ENCODE assay signal across 25 mouse cellular contexts in the genomic region with DNA sequence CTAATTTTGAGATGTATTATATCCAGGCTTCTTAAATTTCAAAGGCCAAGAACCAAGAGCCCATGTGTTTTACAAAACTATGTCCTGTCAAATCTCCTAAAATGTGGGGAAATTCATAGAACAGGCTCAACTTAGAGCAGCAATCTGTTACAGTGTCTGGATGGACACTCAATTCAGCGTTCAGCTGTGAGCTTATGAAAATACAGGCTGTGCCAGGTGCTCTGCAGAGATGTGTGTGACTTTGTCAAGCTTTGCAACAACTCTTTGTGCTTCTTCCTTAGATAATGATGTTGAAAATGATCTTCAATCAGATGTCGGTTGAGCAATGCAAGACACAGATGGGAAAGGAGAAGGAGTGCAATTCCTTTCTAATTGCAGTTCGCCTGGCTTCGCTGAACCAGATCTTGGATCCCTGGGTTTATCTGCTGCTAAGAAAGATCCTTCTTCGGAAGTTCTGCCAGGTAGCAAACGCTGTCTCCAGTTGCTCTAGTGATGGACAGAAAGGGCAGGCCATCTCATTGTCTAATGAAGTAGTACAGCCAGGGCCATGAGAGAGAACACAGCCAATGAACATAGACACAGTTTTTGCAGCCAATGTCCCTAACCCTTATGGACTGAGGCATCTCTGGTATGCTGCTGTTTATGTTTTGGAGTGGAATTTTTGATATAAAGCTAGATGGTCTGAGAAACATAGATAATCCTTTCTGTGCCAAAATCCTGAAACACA. TPM values are rescaled to one million over a fixed set of nuclear protein-coding genes. Genes with fewer than 3 reads are reported as not detected.
DNase-seq lines count a peak whose midpoint lies in the region; ATAC-seq and TF ChIP-seq lines count a peak whose summit lies in the region.
"Had no signal": no experiment of that assay in that cellular context is flagged by ENCODE, and none has a peak within 500 bp of the region (broad histone marks: within the 10 kb centered on the region; RNA-seq: fewer than 3 reads in every experiment).

No protein-coding gene starts in this region.

- no peak overlapping the region for H3K9ac ChIP-seq in kidney, postnatal 0 days (ENCODE audit: low read depth, low read length)
- no peak overlapping the region for H3K9ac ChIP-seq in lung, embryonic 14.5 days
- no peak overlapping the region for H3K9ac ChIP-seq in intestine, embryonic 16.5 days (ENCODE audit: low read depth, low read length)
- H3K9ac ChIP-seq: embryonic facial prominence, embryonic 13.5 days; hindbrain, embryonic 12.5 days; liver, embryonic 15.5 days; midbrain, embryonic 13.5 days; neural tube, embryonic 13.5 days had no signal

- H3K27me3 ChIP-seq in kidney, postnatal 0 days (ENCODE audit: insufficient read depth, low read length), result no peaks in the 10 kb centered on the region
- H3K27me3 ChIP-seq in lung, embryonic 14.5 days (ENCODE audit: insufficient read depth, low read length), result no peaks in the 10 kb centered on the region
- H3K27me3 ChIP-seq in intestine, embryonic 16.5 days (replicated peaks; ENCODE audit: control insufficient read depth, insufficient read depth, low read length), result no peaks in the 10 kb centered on the region
- H3K27me3 ChIP-seq: embryonic facial prominence, embryonic 13.5 days; hindbrain, embryonic 12.5 days; liver, embryonic 15.5 days; midbrain, embryonic 13.5 days; neural tube, embryonic 13.5 days had no signal

- peak; percentile 28 for DNase-seq in kidney, postnatal 0 days (ENCODE audit: low spot score)
- no peak for DNase-seq in kidney, postnatal 4 days
- no peak for DNase-seq in lung, embryonic 14.5 days
- no peak for DNase-seq in lung, postnatal 25 days (ENCODE audit: low spot score)
- peak; percentile 48 for DNase-seq in brain, adult 2 months (ENCODE audit: low read depth, low spot score)
- DNase-seq: adrenal gland, postnatal 25 days; B cell, adult 2 months; cerebellum, adult 18-20 months; cerebellum, postnatal 10 days; gastrocnemius, postnatal 25 days; heart, adult 11 months; heart, postnatal 36 days; kidney, adult 11 months; left cerebral cortex, postnatal 4 days; right cerebral cortex, postnatal 4 days had no signal

- H3K4me2 ChIP-seq in kidney, postnatal 0 days (ENCODE audit: low read length), result no peak overlapping the region
- H3K4me2 ChIP-seq in lung, embryonic 14.5 days, result no peak overlapping the region
- no peak overlapping the region for H3K4me2 ChIP-seq in intestine, embryonic 16.5 days (ENCODE audit: low read depth, low read length)
- H3K4me2 ChIP-seq: embryonic facial prominence, embryonic 13.5 days; heart, embryonic 11.5 days; hindbrain, embryonic 12.5 days; liver, embryonic 15.5 days; midbrain, embryonic 13.5 days; neural tube, embryonic 13.5 days had no signal

- H3K4me3 ChIP-seq in kidney, postnatal 0 days (replicated peaks; ENCODE audit: low read depth, low read length), result no peak overlapping the region
- H3K4me3 ChIP-seq in lung, embryonic 14.5 days (ENCODE audit: low read depth, low read length), result no peak overlapping the region
- H3K4me3 ChIP-seq in intestine, embryonic 16.5 days (ENCODE audit: low read length), result no peak overlapping the region
- H3K4me3 ChIP-seq: embryonic facial prominence, embryonic 13.5 days; hindbrain, embryonic 12.5 days; liver, embryonic 15.5 days; midbrain, embryonic 13.5 days; neural tube, embryonic 13.5 days had no signal

- no peaks in the 10 kb centered on the region for H3K36me3 ChIP-seq in kidney, postnatal 0 days (ENCODE audit: insufficient read depth, low read length)
- H3K36me3 ChIP-seq in lung, embryonic 14.5 days (ENCODE audit: insufficient read depth), result no peaks in the 10 kb centered on the region
- H3K36me3 ChIP-seq in intestine, embryonic 16.5 days (ENCODE audit: control insufficient read depth, insufficient read depth, low read length), result no peaks in the 10 kb centered on the region
- H3K36me3 ChIP-seq: embryonic facial prominence, embryonic 13.5 days; hindbrain, embryonic 12.5 days; liver, embryonic 15.5 days; midbrain, embryonic 13.5 days; neural tube, embryonic 13.5 days had no signal

- ATAC-seq in kidney, postnatal 0 days (replicated peaks; ENCODE audit: low FRiP score, low read depth), result no peak
- ATAC-seq in lung, embryonic 14.5 days (ENCODE audit: insufficient read depth), result peak; percentile 95
- peak; percentile 64 for ATAC-seq in intestine, embryonic 16.5 days
- ATAC-seq: forebrain, embryonic 16.5 days; hindbrain, postnatal 0 days; midbrain, embryonic 13.5 days had no signal

- 73% methylated on average over 6 of the region's 6 CpGs for WGBS in kidney, postnatal 0 days
- 58% methylated on average over 6 of the region's 6 CpGs for WGBS in lung, embryonic 14.5 days
- 74% methylated on average over 6 of the region's 6 CpGs for WGBS in intestine, embryonic 16.5 days

- no peaks in the 10 kb centered on the region for H3K9me3 ChIP-seq in kidney, postnatal 0 days (replicated peaks; ENCODE audit: low read length)
- no peaks in the 10 kb centered on the region for H3K9me3 ChIP-seq in lung, embryonic 14.5 days (ENCODE audit: low read depth, low read length)
- no peaks in the 10 kb centered on the region for H3K9me3 ChIP-seq in intestine, embryonic 16.5 days (ENCODE audit: control insufficient read depth, low read length)
- H3K9me3 ChIP-seq: embryonic facial prominence, embryonic 13.5 days; hindbrain, embryonic 12.5 days; liver, embryonic 15.5 days; midbrain, embryonic 13.5 days; neural tube, embryonic 13.5 days had no signal

- H3K27ac ChIP-seq in kidney, postnatal 0 days, result no peak overlapping the region; the same call in 1 of the 2 replicates
- H3K27ac ChIP-seq in lung, embryonic 14.5 days (ENCODE audit: low read depth), result peak overlapping the region; percentile 25
- H3K27ac ChIP-seq in intestine, embryonic 16.5 days (ENCODE audit: low read length), result 0 out of 2 replicates have a peak overlapping the region, but pooled peaks have one; percentile 19
- H3K27ac ChIP-seq: embryonic facial prominence, embryonic 13.5 days; hindbrain, embryonic 12.5 days; hindbrain, postnatal 0 days; liver, embryonic 15.5 days; macrophage; midbrain, embryonic 13.5 days; neural tube, embryonic 13.5 days had no signal

- no peaks in the 10 kb centered on the region for H3K4me1 ChIP-seq in kidney, postnatal 0 days (replicated peaks; ENCODE audit: insufficient read depth, low read length)
- H3K4me1 ChIP-seq in lung, embryonic 14.5 days (ENCODE audit: insufficient read depth), result no peaks in the 10 kb centered on the region
- 0 out of 2 replicates have a peak, but pooled peaks cover 3% of the 10 kb centered on the region for H3K4me1 ChIP-seq in intestine, embryonic 16.5 days (ENCODE audit: control insufficient read depth, insufficient read depth, low read length)
- H3K4me1 ChIP-seq: embryonic facial prominence, embryonic 13.5 days; hindbrain, embryonic 12.5 days; liver, embryonic 15.5 days; midbrain, embryonic 13.5 days; neural tube, embryonic 13.5 days had no signal

- no peak for TF ChIP-seq CTCF in kidney, postnatal 0 days (IDR thresholded peaks at IDR 0.05; ENCODE audit: low read depth)
- no peak for TF ChIP-seq CTCF in lung, embryonic 14.5 days (IDR thresholded peaks at IDR 0.05; ENCODE audit: low read depth)

RNA-seq across cellular contexts. Expression of a gene that starts 38.2 kb away (rescaled TPM):
- 27.8 and 30.2 TPM in 2 replicates for polyA plus RNA-seq in kidney, postnatal 0 days (2015; fragmentation: Nextera tagmentation; extraction: Ambion mirVana)
- polyA plus RNA-seq in lung, embryonic 14.5 days (2014; fragmentation: Nextera tagmentation; extraction: Ambion mirVana), result 9.6 and 10.3 TPM in 2 replicates
- polyA plus RNA-seq in intestine, embryonic 16.5 days (2015; fragmentation: Nextera tagmentation; extraction: Ambion mirVana), result 12.9 and 14.1 TPM in 2 replicates

Comparison
In these comparisons a context has a peak if more than half of its experiments do, and no peak if none do; other contexts are left out.
1. DNase-seq: peak in kidney, postnatal 0 days (single experiment) and brain, adult 2 months (single experiment); none in kidney, postnatal 4 days (0 of 2), lung, embryonic 14.5 days (single experiment) and lung, postnatal 25 days (single experiment).